Mouse (Mus musculus): ENCODE data around the gene Cmah.

Gene Cmah

GRCm38 (mm10) chr13:24327201-24327600, at the start of gene Cmah:
Gene Cmah, plus strand, starts transcription at chr13:24327404.
- DNase-seq (ENCODE audit: low read depth, low spot score) = no peak

- DNase-seq (ENCODE audit: low read depth, low spot score) = no peak
These were observed 47.8 kb upstream of the Cmah start for GRCm38 (mm10) chr13:24279407-24279761.

GRCm38 (mm10) chr13:24279762-24280438, 47.3 kb upstream of the Cmah start:
- DNase-seq (ENCODE audit: low read depth, low spot score) = no peak

- peak; percentile 54 for DNase-seq (ENCODE audit: low read depth, low spot score)
These were observed 46.5 kb upstream of the Cmah start, which contains the start of gene Carmil1 for GRCm38 (mm10) chr13:24280439-24281431. Gene Carmil1, minus strand, starts transcription at chr13:24280795.

- no peak for DNase-seq (ENCODE audit: low read depth, low spot score)
These were observed 39.8 kb upstream of the Cmah start for GRCm38 (mm10) chr13:24287381-24287780.

GRCm38 (mm10) chr13:24297252-24297651, 30.0 kb upstream of the Cmah start:
- DNase-seq (ENCODE audit: low read depth, low spot score) = peak; percentile 60

- no peak for DNase-seq (ENCODE audit: low read depth, low spot score)
These were observed 21.7 kb upstream of the Cmah start for GRCm38 (mm10) chr13:24305486-24305885.

GRCm38 (mm10) chr13:24306248-24306647, 21.0 kb upstream of the Cmah start:
- no peak for DNase-seq (ENCODE audit: low read depth, low spot score)

GRCm38 (mm10) chr13:24311011-24311940, 15.9 kb upstream of the Cmah start:
- no peak for DNase-seq (ENCODE audit: low read depth, low spot score)

GRCm38 (mm10) chr13:24316563-24316962, 10.6 kb upstream of the Cmah start:
- DNase-seq (ENCODE audit: low read depth, low spot score) = no peak

- DNase-seq (ENCODE audit: low read depth, low spot score) = peak; percentile 13
These were observed 8.6 kb upstream of the Cmah start for GRCm38 (mm10) chr13:24318618-24319017.

- DNase-seq (ENCODE audit: low read depth, low spot score) = no peak
These were observed 5.9 kb upstream of the Cmah start for GRCm38 (mm10) chr13:24321313-24321712.

- no peak for DNase-seq (ENCODE audit: low read depth, low spot score)
These were observed 1.0 kb downstream of the Cmah start for GRCm38 (mm10) chr13:24328036-24328817.

GRCm38 (mm10) chr13:24330128-24330527, 2.9 kb downstream of the Cmah start:
- no peak for DNase-seq (ENCODE audit: low read depth, low spot score)

- DNase-seq (ENCODE audit: low read depth, low spot score) = no peak
These were observed 3.8 kb downstream of the Cmah start for GRCm38 (mm10) chr13:24330836-24331523.

- DNase-seq (ENCODE audit: low read depth, low spot score) = no peak
These were observed 5.3 kb downstream of the Cmah start for GRCm38 (mm10) chr13:24332537-24332936.

- no peak for DNase-seq (ENCODE audit: low read depth, low spot score)
These were observed 9.6 kb downstream of the Cmah start for GRCm38 (mm10) chr13:24336818-24337217.

- peak; percentile 33 for DNase-seq (ENCODE audit: low read depth, low spot score)
These were observed 10.7 kb downstream of the Cmah start for GRCm38 (mm10) chr13:24337874-24338273.

GRCm38 (mm10) chr13:24338343-24338861, 11.2 kb downstream of the Cmah start:
- DNase-seq (ENCODE audit: low read depth, low spot score) = no peak

- DNase-seq (ENCODE audit: low read depth, low spot score) = no peak
These were observed 12.7 kb downstream of the Cmah start for GRCm38 (mm10) chr13:24339907-24340306.

All from retina, adult 2 months (tissue).